Mouse (Mus musculus) ovary, postnatal 10 days (tissue): Measurements from ENCODE around the gene Myadml2.

ENCODE experiments used
- DNase-seq: peaks from one replicate; pipeline ENCODE4 v3.0.0; 2022; ENCODE audit warnings: low spot score

Myadml2 gene

DNA sequence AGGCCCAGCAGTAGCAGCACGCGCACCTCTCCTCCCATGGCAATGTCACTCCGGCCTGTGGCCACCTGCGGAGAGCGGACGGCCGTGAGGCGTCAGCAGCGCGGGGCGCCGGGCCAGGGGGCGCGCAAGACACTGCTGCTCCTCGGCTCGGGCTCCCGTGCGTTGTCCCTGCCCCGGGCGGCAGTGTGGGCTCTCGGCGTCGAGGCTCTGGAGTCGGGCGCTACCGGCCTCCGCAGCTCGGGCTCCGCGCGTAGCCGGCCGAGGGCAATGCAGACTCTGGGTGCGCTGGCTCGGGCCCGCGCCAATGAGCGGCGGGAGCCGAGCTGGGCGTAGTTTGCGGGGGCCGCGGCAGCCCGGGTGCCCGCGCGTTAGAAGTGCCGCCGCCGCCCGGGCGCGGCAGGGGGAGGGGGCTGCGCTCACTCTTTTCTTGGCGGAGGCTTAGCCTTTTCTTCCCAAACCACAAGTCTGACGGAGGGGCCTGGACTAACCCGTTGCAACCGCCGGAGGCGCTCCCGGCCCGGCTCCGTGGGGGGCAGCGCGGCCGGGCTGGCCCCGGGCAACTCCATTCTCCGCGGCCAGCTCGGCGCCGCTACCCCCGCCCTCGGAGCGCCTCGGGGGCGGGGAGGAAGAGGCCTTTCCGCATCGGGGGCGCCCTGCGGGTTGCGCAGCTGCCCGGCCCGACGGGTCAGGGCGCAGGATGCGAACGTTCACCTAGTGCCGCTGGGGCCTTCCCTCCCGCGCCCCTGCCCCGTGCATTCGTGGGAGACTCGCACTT, 12.5 kb upstream of the Myadml2 start:
- DNase-seq = no peak

DNA sequence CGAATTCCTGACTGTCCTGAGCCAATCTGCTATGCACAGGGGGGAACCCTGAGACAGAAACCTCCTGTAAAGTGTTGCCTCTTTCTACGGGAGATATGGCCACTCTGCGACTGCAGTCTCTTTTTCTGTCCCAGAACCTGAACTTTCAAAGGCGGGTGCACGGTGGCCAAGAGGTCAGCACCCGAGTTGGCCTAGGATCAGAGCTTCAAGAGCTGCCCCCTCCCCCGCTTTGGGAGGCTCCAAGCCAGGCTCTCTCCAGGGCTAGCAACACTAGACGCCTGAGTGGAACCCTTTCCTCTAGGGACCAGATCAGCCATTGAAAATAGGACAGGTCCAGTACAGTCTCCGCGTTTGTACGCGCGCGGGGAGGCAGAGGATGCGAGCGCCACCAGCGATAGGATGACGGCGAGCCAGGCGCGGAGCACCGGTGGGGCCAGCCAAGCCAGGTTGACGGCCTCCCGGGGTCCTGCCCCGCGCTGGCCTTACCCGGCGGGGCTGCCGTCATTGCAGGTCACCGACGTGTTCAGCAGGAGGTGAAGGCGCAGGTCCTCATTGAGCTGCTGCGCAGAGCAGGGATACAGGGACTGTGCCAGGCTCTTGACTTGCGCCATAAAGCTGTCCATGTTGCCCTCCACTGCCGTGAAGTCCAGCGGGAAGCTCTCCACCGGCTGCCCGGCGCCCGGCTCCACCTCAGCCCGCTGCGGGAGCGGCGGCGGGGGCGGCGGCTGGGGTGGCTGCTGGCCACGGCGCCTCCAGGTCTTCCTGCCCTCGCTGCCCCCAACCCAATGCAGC, 11.7 kb upstream of the Myadml2 start:
- DNase-seq = no peak

DNA sequence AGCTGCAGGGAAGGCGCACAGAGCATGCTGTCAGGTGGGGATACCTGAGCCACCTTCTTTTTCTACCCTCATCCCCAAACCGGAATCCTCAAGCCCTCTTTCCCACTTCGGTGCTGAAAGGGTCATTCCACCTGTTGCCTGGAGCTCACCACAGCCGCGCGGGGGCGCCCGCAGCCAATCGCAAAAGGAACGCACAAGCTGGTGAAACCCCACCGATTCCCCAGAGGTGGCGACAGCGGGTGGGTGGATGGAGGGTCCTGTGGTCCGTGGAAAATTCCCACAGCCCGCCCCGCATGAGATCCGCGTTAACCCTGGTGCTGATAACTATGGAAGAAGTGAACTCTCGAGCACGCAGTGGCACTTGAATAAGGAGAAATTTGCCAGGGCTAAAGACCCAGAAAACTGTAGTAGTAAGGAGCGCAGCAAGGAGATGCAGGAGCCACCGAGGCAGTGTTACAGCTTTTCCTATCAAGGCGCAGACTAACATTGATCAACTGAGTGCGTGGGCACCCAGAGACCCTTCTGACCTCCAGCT, 11.0 kb upstream of the Myadml2 start:
- peak; percentile 72 for DNase-seq

DNA sequence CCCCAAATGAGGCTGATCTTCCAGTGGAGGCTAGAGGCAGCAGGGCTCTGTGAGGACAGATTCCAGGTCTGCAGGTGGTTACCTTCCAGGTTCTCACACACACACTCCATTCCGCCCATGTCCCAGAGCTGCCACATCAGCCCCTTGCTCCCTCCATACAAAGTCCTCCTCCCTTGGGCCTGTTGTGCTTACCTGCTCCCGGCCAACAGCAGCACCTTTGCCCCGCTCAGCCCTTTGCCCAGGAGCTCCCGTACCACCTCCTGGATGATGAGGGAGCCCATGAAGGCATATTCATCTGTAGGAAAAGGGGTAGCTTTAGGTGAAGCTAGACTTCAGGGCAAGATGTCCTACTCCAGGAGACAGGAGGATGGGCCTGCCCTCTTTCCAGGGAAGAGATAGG, 9.3 kb upstream of the Myadml2 start:
- DNase-seq = no peak

DNA sequence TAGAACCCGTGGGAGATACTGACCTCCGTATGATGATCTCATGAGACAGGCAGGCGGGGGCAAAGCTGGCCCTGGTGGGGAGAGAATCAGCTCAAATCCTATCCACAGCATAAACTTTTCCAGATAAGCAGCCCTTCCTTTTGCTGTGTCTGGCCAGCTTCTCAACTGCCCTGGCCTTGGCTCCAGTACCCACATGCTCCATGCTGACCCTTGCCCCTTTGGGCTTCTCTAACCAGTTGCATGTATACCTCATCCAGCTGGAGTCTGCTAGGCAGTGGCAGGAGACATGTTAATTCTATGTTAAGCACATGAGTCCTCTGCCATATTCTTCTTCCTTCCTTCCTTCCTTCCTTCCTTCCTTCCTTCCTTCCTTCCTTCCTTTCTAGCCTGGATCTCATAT, 6.8 kb upstream of the Myadml2 start:
- no peak for DNase-seq

GRCm38 (mm10) chr11:120651872-120652271, 3.9 kb upstream of the Myadml2 start:
- no peak for DNase-seq

DNA sequence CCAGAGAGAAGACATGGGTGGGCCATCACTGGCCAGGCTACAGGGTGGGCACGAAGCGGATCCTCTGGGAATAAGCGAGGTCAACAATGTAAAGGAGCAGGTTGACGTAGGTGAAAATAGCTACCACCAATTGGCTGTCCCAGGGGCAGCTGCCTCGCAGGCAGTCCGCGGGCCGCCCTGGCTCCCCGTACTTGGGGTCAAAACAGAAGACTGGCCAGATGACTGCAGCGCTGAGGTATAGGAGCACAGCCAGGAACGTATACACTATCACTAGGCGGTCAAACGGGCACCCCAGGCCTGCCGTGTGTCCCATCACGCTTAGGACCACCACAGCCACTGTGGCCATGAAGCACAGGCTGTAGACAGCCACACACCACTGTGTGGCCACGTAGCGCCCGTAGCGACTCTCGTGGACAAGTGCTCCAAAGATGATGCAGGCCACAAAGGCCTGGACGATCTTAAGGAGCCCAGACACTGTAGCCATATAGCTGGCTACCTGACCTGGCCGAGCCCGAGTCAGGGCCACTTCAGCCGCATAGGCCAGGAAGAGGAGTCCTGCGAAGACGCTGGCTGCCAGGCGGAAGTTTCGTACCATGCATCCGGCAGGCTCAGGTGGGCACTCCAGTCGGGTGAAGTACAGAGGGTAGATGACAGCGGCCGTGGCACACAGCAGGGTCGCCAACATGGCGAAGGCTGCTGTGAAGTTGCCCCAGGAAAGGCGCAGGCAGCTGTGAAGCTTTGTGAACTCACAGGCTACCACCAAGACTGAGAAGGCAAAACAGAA, 719 bp downstream of the Myadml2 start:
- no peak for DNase-seq

DNA sequence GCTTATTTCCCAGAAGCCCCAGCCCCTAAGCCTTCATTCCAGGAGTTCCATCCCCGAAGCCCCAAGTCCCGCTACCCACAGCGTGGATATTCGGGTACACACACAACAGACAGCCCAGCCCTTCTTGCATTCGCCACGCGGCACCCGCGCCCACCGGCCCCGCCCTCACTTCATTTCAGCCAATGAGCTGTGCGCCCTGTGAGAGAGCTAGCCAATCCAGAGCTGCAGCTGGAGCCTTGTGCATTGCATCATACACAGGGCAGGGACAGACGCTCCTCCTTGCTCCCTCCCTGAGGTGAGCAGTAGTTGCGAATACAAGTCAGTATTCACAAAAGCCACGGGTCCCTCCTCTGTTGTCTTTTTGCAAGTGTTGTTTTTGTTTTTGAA, 4.4 kb downstream of the Myadml2 start, which contains the start of gene Pycr1:
Pycr1 (minus strand) TSS at position 169 of the 387 bp plus-strand sequence.
- DNase-seq = peak; percentile 90

GRCm38 (mm10) chr11:120642939-120643600, 4.9 kb downstream of the Myadml2 start:
- no peak for DNase-seq

- no peak for DNase-seq
Observed at GRCm38 (mm10) chr11:120641869-120642268, 6.1 kb downstream of the Myadml2 start.

GRCm38 (mm10) chr11:120641255-120641654, 6.7 kb downstream of the Myadml2 start:
- no peak for DNase-seq

DNA sequence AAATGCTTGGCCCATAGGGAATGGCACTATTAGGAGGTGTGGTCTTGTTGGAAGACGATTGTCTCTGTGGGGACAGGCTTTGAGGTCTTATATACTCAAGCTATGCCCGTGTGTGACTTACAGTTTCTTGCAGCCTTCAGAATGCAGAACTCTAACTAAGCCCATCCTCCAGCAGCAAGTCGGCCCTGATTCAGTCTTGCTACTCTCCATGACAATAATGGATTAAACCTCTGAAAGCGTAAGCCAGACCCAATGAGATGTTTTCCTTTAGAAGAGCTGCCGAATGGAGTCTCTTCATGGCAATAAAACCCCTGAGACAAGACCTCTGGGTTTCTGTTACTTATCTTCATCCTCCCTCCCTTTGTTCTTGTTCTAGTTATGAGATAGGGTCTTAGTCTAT, 13.1 kb downstream of the Myadml2 start:
- no peak for DNase-seq

DNA sequence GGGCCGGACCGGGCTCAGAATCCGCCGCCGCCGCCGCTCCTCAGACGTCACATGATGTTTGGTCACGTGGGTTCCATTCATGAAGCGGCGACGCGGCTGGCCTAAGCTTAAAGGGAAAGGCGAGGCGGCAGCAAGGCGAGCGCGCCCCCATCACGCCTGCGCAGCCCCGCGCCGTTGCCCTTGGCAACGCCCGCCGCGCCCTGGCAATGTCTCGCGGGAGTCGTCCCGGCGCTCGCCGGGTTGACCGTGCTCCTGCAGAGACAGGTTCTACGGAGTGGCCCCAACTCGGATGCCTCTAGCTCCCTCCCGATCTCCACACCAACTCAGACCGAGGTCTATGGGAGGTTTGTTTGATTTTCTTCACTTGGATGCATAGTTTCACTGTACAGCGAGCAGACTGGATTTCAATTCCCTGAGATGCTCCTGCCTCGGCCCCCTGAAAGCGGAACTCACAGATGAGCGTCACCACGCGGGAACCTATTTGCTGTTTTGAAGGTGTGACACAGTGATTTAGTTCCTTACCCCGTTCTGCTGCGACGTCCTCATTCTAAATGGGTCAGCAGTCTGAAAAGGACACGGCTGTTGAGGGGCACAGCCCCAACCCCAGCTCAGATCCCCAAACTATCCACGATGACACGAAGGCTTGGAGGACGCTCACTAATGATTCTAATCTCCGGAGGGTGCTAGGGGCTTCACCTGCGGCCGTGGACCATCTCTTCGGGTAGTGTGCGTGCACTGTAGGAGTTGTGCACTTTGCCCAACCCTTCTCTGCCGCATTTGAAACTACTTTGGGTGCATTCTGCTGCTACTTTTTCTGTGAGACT, 14.2 kb downstream of the Myadml2 start, which contains the start of gene Mafg:
Mafg (minus strand) TSS at position 81 of the 824 bp plus-strand sequence.
- peak; percentile 83 for DNase-seq

- peak; percentile 60 for DNase-seq
Observed at GRCm38 (mm10) chr11:120632559-120633519, 15.1 kb downstream of the Myadml2 start.

- no peak for DNase-seq
Observed at GRCm38 (mm10) chr11:120631726-120632448, 16.1 kb downstream of the Myadml2 start.

DNA sequence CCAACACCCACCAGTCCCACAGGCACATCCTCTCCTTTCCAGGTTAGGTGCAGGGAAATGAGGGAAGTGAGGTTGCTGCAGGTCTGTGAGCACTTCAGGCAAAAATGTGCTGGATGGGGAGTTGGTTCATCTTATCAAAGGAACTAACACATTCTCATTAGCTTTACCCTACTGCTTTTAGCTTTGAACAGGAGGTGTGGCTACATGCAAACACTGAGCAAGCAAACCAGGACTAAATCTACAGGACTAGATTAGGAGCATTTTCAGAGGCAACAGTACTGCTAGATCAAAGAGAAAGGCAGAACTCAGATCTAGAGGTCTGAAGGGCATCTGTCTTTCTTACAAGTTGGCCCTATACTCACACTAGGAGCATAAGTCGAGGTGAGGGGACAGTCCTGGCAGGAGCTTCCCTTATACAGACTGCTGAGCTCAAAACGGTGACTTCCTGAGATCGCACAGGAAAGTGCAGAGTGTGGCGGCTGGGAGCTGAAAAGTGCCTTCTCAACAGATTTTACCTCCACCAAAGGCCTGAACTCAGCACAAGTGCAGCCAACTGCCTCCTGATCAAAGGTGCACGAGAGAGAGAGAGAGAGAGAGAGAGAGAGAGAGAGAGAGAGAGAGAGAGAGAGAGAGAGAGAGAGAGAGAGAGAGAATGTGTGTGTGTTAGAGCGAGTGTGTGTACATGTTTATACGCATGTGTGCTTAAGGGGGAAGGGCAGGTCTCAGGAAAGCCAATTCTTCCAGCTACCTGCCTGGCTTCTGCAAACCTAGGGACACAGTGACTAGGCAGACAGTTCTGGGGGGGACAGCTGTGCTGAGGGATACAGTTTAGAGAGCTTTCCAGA, 16.9 kb downstream of the Myadml2 start:
- no peak for DNase-seq

GRCm38 (mm10) chr11:120630401-120630871, 17.5 kb downstream of the Myadml2 start:
- DNase-seq = no peak

DNA sequence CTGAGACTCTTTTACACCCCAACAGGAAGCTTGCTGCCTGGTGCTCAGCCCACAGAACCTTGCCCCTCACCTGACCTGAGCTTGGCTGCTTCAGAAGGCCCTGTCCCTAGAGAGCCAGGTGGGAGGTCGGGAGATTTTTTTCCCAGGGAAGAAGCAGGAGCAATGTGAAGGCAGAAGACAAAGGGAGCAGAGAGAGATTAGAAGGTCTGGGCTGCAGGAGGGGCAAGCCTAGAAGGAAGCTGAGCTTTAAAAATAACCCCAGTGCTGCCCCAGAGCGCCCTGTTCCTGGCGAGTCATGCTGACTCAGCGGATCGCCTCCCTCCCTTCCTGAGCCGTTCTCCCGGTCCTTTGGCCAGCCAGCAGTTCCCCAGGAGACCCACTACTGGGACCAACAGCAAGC, 18.0 kb downstream of the Myadml2 start:
- DNase-seq = no peak
